8 mouse cellular contexts compared by ENCODE assay signal in the genomic region with DNA sequence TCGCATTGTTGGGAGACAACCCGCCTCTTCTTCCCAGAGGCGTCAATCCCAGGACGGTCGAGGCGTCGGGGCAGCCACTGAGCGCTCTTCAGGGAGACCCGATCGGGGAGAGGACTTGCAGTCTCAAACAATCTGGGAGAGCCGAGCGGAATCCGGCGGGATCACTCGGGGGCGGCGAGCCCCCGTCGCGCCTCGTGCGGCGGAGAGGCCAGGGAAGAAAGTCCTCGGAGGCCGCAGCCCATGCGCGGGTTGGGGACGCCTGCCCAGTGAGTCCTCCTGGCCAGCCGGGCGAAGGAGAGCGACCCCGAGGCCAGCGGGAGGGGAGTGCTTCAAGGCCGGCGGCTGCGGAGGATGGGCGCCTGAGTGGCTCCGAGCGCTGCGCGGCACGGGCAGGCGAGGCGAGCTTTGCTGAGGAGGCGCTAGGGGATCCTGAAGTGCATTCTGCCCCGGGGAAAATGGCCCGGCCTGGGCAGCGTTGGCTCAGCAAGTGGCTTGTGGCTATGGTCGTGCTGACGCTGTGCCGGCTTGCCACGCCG. TPM values are rescaled to one million over a fixed set of nuclear protein-coding genes. Genes with fewer than 3 reads are reported as not detected.
DNase-seq lines count a peak whose midpoint lies in the region; ATAC-seq lines count a peak whose summit lies in the region.

No protein-coding gene starts in this region.

- DNase-seq in adrenal gland, postnatal 14 days, result peak; percentile 81
- DNase-seq in forebrain, embryonic 11.5 days (ENCODE audit: low spot score), result peak; percentile 68
- DNase-seq in retina, postnatal 1 day, result peak; percentile 61

- ATAC-seq in megakaryocyte, adult 5-6 weeks (ENCODE audit: poor library complexity, severe bottlenecking), result no peak
- ATAC-seq in forebrain, embryonic 11.5 days (replicated peaks; ENCODE audit: low FRiP score), result no peak
- ATAC-seq in hindbrain, embryonic 15.5 days (ENCODE audit: low FRiP score, low read depth), result no peak
- 0 out of 2 replicates have a peak, but pooled peaks have one; percentile 5 for ATAC-seq in liver, embryonic 16.5 days (ENCODE audit: low read depth)
- no peak for ATAC-seq in megakaryocyte-erythroid progenitor cell, adult 5-6 weeks (replicated peaks; ENCODE audit: low FRiP score, low TSS enrichment, poor library complexity, severe bottlenecking)

- peak overlapping the region; percentile 93 for H3K4me3 ChIP-seq in megakaryocyte, embryonic 14.5 days (replicated peaks)
- H3K4me3 ChIP-seq in forebrain, embryonic 11.5 days (ENCODE audit: low read depth, low read length), result peak overlapping the region; percentile 69
- H3K4me3 ChIP-seq in hindbrain, embryonic 15.5 days, result peak overlapping the region; percentile 67
- H3K4me3 ChIP-seq in liver, embryonic 16.5 days (ENCODE audit: low read depth, low read length), result peak overlapping the region; percentile 59

- H3K9ac ChIP-seq in forebrain, embryonic 11.5 days (ENCODE audit: low read length), result peak overlapping the region; percentile 92
- peak overlapping the region; percentile 69 for H3K9ac ChIP-seq in hindbrain, embryonic 15.5 days
- peak overlapping the region; percentile 48 for H3K9ac ChIP-seq in liver, embryonic 16.5 days (ENCODE audit: low read depth, low read length)

- H3K9me3 ChIP-seq in megakaryocyte, embryonic 14.5 days, result peaks cover 14% of the 10 kb centered on the region
- H3K9me3 ChIP-seq in forebrain, embryonic 11.5 days (ENCODE audit: control insufficient read depth, low read length), result no peaks in the 10 kb centered on the region
- H3K9me3 ChIP-seq in hindbrain, embryonic 15.5 days, result no peaks in the 10 kb centered on the region
- H3K9me3 ChIP-seq in liver, embryonic 16.5 days (replicated peaks; ENCODE audit: control insufficient read depth, low read length), result no peaks in the 10 kb centered on the region

- H3K4me2 ChIP-seq in forebrain, embryonic 11.5 days (ENCODE audit: low read depth, low read length, severe bottlenecking), result peak overlapping the region; percentile 38
- H3K4me2 ChIP-seq in hindbrain, embryonic 15.5 days, result peak overlapping the region; percentile 74
- H3K4me2 ChIP-seq in liver, embryonic 16.5 days (ENCODE audit: low read depth, low read length), result peak overlapping the region; percentile 47

- peaks cover 59% of the 10 kb centered on the region for H3K27me3 ChIP-seq in megakaryocyte, embryonic 14.5 days (replicated peaks)
- peaks cover 9% of the 10 kb centered on the region; the same call in 1 of the 2 replicates for H3K27me3 ChIP-seq in forebrain, embryonic 11.5 days (ENCODE audit: control insufficient read depth, insufficient read depth, low read length)
- 0 out of 2 replicates have a peak, but pooled peaks cover 2% of the 10 kb centered on the region for H3K27me3 ChIP-seq in hindbrain, embryonic 15.5 days
- peaks cover 33% of the 10 kb centered on the region for H3K27me3 ChIP-seq in liver, embryonic 16.5 days (ENCODE audit: control insufficient read depth, insufficient read depth, low read depth, low read length)

- H3K27ac ChIP-seq in forebrain, embryonic 11.5 days (ENCODE audit: low read depth, low read length), result peak overlapping the region; percentile 77
- peak overlapping the region; percentile 74 for H3K27ac ChIP-seq in hindbrain, embryonic 15.5 days (replicated peaks)
- H3K27ac ChIP-seq in liver, embryonic 16.5 days (ENCODE audit: low read length), result peak overlapping the region; percentile 29

- no peaks in the 10 kb centered on the region for H3K36me3 ChIP-seq in megakaryocyte, embryonic 14.5 days (replicated peaks; ENCODE audit: low read length)
- H3K36me3 ChIP-seq in forebrain, embryonic 11.5 days (ENCODE audit: control insufficient read depth, insufficient read depth, low read length), result no peaks in the 10 kb centered on the region
- H3K36me3 ChIP-seq in hindbrain, embryonic 15.5 days, result no peaks in the 10 kb centered on the region
- H3K36me3 ChIP-seq in liver, embryonic 16.5 days (ENCODE audit: control insufficient read depth, insufficient read depth), result no peaks in the 10 kb centered on the region

- peaks cover 45% of the 10 kb centered on the region for H3K4me1 ChIP-seq in megakaryocyte, embryonic 14.5 days
- peaks cover 3% of the 10 kb centered on the region; the same call in 1 of the 2 replicates for H3K4me1 ChIP-seq in forebrain, embryonic 11.5 days (replicated peaks; ENCODE audit: control insufficient read depth, insufficient read depth, low read length)
- peaks cover 28% of the 10 kb centered on the region for H3K4me1 ChIP-seq in hindbrain, embryonic 15.5 days (replicated peaks)
- H3K4me1 ChIP-seq in liver, embryonic 16.5 days (ENCODE audit: control insufficient read depth, low read depth, low read length), result no peaks in the 10 kb centered on the region

- WGBS in forebrain, embryonic 11.5 days, result 19% methylated on average over 53 of the region's 53 CpGs
- 24% methylated on average over 52 of the region's 53 CpGs for WGBS in hindbrain, embryonic 15.5 days
- WGBS in liver, embryonic 16.5 days (ENCODE audit: insufficient replicate concordance), result 17% methylated on average over 36 of the region's 53 CpGs

RNA-seq across cellular contexts. Expression of gene Efnb1, which starts 0.6 kb away (rescaled TPM):
- polyA plus RNA-seq in megakaryocyte, embryonic 14.5 days (2012; ENCODE audit: insufficient read depth, low replicate concordance), result 8.6 and 12.4 TPM in 2 replicates
- total RNA-seq in megakaryocyte, adult 5-6 weeks (2015), result 1.1 and 1.5 TPM in 2 replicates
- 0.95 and 1.4 TPM in 2 replicates for total RNA-seq in megakaryocyte, adult 5-6 weeks (2017)
- 45.8 and 48.9 TPM in 2 replicates for total RNA-seq in adrenal gland, postnatal 14 days (2021)
- polyA plus RNA-seq in forebrain, embryonic 11.5 days (2014; fragmentation: Nextera tagmentation; extraction: Ambion mirVana), result 115 and 116 TPM in 2 replicates
- 28.9 and 29.5 TPM in 2 replicates for polyA plus RNA-seq in hindbrain, embryonic 15.5 days (2015; fragmentation: Nextera tagmentation; extraction: Ambion mirVana)
- 3.4 and 4.2 TPM in 2 replicates for polyA plus RNA-seq in liver, embryonic 16.5 days (2015; fragmentation: Nextera tagmentation; extraction: Ambion mirVana)
- 3.6 and 5.1 TPM in 2 replicates for total RNA-seq in megakaryocyte-erythroid progenitor cell, adult 5-6 weeks (2014; fragmentation: Nextera tagmentation)
- total RNA-seq in megakaryocyte-erythroid progenitor cell, adult 5-6 weeks (2017), result 2.7 and 8.4 TPM in 2 replicates
